10 mouse cellular contexts compared by ENCODE assay signal in the genomic region with DNA sequence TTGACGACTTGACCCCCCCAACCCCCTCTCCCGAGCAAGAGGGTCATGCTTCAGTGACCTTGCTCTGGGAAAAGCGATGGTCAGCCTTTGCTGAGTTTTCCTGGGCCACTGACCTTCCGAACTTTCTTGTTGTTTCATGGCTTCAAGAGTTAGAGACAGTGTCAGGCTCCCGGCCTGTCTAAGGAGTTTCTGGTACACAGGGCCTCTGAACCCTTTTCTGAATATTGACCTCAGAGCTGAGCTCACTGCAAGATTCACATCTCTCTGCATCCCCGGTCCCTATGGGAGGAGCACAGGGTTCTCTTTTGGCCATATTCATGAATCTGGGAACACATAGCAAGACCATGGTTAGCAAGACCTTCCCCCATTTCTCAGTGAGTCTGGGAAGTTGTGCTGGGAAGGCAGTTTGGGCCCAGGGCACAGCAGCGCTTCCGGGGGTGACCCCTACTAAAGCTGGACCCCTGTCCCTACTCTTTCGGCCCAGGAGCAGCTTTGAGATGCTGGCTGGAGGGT. TPM values are rescaled to one million over a fixed set of nuclear protein-coding genes. Genes with fewer than 3 reads are reported as not detected.
A peak's percentile ranks its signal among the peaks of the same experiment; 100 is the strongest.
DNase-seq lines count a peak whose midpoint lies in the region; ATAC-seq lines count a peak whose summit lies in the region.
"Had no signal": no experiment of that assay in that cellular context is flagged by ENCODE, and none has a peak within 500 bp of the region (broad histone marks: within the 10 kb centered on the region; RNA-seq: fewer than 3 reads in every experiment).

No protein-coding gene starts in this region.

- H3K27ac ChIP-seq in forebrain, embryonic 12.5 days = peak overlapping the region; percentile 100
- peak overlapping the region; percentile 78 for H3K27ac ChIP-seq in hindbrain, embryonic 16.5 days (ENCODE audit: low read depth, low read length)

- no peak for ATAC-seq in forebrain, embryonic 12.5 days (ENCODE audit: low FRiP score)
- ATAC-seq in hindbrain, embryonic 16.5 days = no peak

- H3K36me3 ChIP-seq in forebrain, embryonic 12.5 days (replicated peaks) = 0 out of 2 replicates have a peak, but pooled peaks cover 6% of the 10 kb centered on the region
- no peaks in the 10 kb centered on the region for H3K36me3 ChIP-seq in hindbrain, embryonic 16.5 days (ENCODE audit: control insufficient read depth, insufficient read depth, low read length)

- DNase-seq in cerebellum, adult 11 months = peak; percentile 26
- no peak for DNase-seq in cerebellum, postnatal 36 days
- peak; percentile 54 for DNase-seq in neural tube, embryonic 10.5 days (ENCODE audit: extremely low spot score, low spot score)
- DNase-seq in spleen, postnatal 4 days (ENCODE audit: low spot score in 2 of 2) = no peak
- DNase-seq in right cerebral cortex, postnatal 25 days = no peak
- no peak for DNase-seq in ovary, postnatal 36 days (ENCODE audit: low spot score)
- DNase-seq: gastrocnemius, postnatal 36 days had no signal

- peak overlapping the region; percentile 100 for H3K9ac ChIP-seq in forebrain, embryonic 12.5 days
- 0 out of 2 replicates have a peak overlapping the region, but pooled peaks have one; percentile 24 for H3K9ac ChIP-seq in hindbrain, embryonic 16.5 days (ENCODE audit: low read depth, low read length)

- H3K4me3 ChIP-seq in forebrain, embryonic 12.5 days (replicated peaks) = peak overlapping the region; percentile 95
- H3K4me3 ChIP-seq in hindbrain, embryonic 16.5 days (ENCODE audit: low read length) = no peak overlapping the region; the same call in 1 of the 2 replicates
- H3K4me3 ChIP-seq: myocyte had no signal

- peak overlapping the region; percentile 94 for H3K4me2 ChIP-seq in forebrain, embryonic 12.5 days
- peak overlapping the region; percentile 89 for H3K4me2 ChIP-seq in hindbrain, embryonic 16.5 days (ENCODE audit: low read length)

- H3K27me3 ChIP-seq in forebrain, embryonic 12.5 days = peaks cover 37% of the 10 kb centered on the region; the same call in 1 of the 2 replicates
- peaks cover 5% of the 10 kb centered on the region; the same call in 1 of the 2 replicates for H3K27me3 ChIP-seq in hindbrain, embryonic 16.5 days (replicated peaks; ENCODE audit: control insufficient read depth, insufficient read depth, low read length)

- no peaks in the 10 kb centered on the region for H3K9me3 ChIP-seq in forebrain, embryonic 12.5 days
- H3K9me3 ChIP-seq in hindbrain, embryonic 16.5 days (ENCODE audit: control insufficient read depth, low read length) = no peaks in the 10 kb centered on the region

- WGBS in forebrain, embryonic 12.5 days = 3% methylated on average over 9 of the region's 9 CpGs
- WGBS in hindbrain, embryonic 16.5 days = 8% methylated on average over 9 of the region's 9 CpGs

- H3K4me1 ChIP-seq in forebrain, embryonic 12.5 days = peaks cover 51% of the 10 kb centered on the region
- H3K4me1 ChIP-seq in hindbrain, embryonic 16.5 days (ENCODE audit: control insufficient read depth, insufficient read depth, low read depth, low read length) = peaks cover 17% of the 10 kb centered on the region

RNA-seq across cellular contexts. Expression of a gene that starts 30.7 kb away (rescaled TPM):
- polyA plus RNA-seq in forebrain, embryonic 12.5 days (2016; fragmentation: Nextera tagmentation; extraction: Ambion mirVana) = 41.7 and 45.1 TPM in 2 replicates
- 24.2 and 26.4 TPM in 2 replicates for polyA plus RNA-seq in hindbrain, embryonic 16.5 days (2015; fragmentation: Nextera tagmentation; extraction: Ambion mirVana)

Comparison
In these comparisons a context has a peak if more than half of its experiments do, and no peak if none do; other contexts are left out.
1. DNase-seq: peak in cerebellum, adult 11 months (single experiment) and neural tube, embryonic 10.5 days (single experiment); none in cerebellum, postnatal 36 days (0 of 2), spleen, postnatal 4 days (0 of 2), right cerebral cortex, postnatal 25 days (single experiment) and ovary, postnatal 36 days (single experiment).